8 mouse cellular contexts compared by ENCODE assay signal in genomic region chr19:46562132-46562531, GRCm38 (mm10). TPM values are rescaled to one million over a fixed set of nuclear protein-coding genes. Genes with fewer than 3 reads are reported as not detected.
DNase-seq lines count a peak whose midpoint lies in the region; ATAC-seq and TF ChIP-seq lines count a peak whose summit lies in the region.

No protein-coding gene starts in this region.

- no peak overlapping the region; the same call in 1 of the 2 replicates for H3K27ac ChIP-seq in kidney, embryonic 15.5 days
- H3K27ac ChIP-seq in heart, embryonic 10.5 days, result peak overlapping the region; percentile 64
- peak overlapping the region; percentile 40 for H3K27ac ChIP-seq in layer of hippocampus, adult 2 months

- no peaks in the 10 kb centered on the region for H3K9me3 ChIP-seq in kidney, embryonic 15.5 days (replicated peaks)
- H3K9me3 ChIP-seq in heart, embryonic 10.5 days, result no peaks in the 10 kb centered on the region

- TF ChIP-seq CTCF in layer of hippocampus, adult 2 months (conservative IDR thresholded peaks at IDR 0.05), result peak; percentile 86

- ATAC-seq in kidney, embryonic 15.5 days (replicated peaks; ENCODE audit: low FRiP score), result no peak

- peak; percentile 49 for DNase-seq in kidney, adult 11 months
- peak; percentile 64 to 86 for DNase-seq in adrenal gland, adult (ENCODE audit: inconsistent age in 2 of 2, low spot score in 1 of 2)
- peak; percentile 45 for DNase-seq in embryo, embryonic 11.5 days (ENCODE audit: low read depth, low spot score)
- no peak for DNase-seq in heart, embryonic 10.5 days (ENCODE audit: low spot score)
- peak; percentile 51 to 54 for DNase-seq in layer of hippocampus, adult 2 months (ENCODE audit: low spot score in 2 of 2)
- peak; percentile 74 for DNase-seq in lung, postnatal 25 days (ENCODE audit: low spot score)
- peak; percentile 39 to 45 for DNase-seq in spleen, postnatal 36 days (ENCODE audit: low spot score in 2 of 2)

- H3K36me3 ChIP-seq in kidney, embryonic 15.5 days, result peaks cover 20% of the 10 kb centered on the region
- peaks cover 18% of the 10 kb centered on the region for H3K36me3 ChIP-seq in heart, embryonic 10.5 days

- H3K4me1 ChIP-seq in kidney, embryonic 15.5 days, result no peaks in the 10 kb centered on the region
- H3K4me1 ChIP-seq in heart, embryonic 10.5 days, result peaks cover 28% of the 10 kb centered on the region

- no peak overlapping the region for H3K9ac ChIP-seq in kidney, embryonic 15.5 days

- H3K4me3 ChIP-seq in kidney, embryonic 15.5 days (replicated peaks), result no peak overlapping the region
- no peak overlapping the region for H3K4me3 ChIP-seq in heart, embryonic 10.5 days
- no peak overlapping the region for H3K4me3 ChIP-seq in layer of hippocampus, adult 2 months

- no peak overlapping the region for H3K4me2 ChIP-seq in kidney, embryonic 15.5 days

- 28% methylated on average over 1 of the region's 1 CpGs for WGBS in kidney, embryonic 15.5 days
- 31% methylated on average over 1 of the region's 1 CpGs for WGBS in heart, embryonic 10.5 days

- no peaks in the 10 kb centered on the region for H3K27me3 ChIP-seq in kidney, embryonic 15.5 days
- no peaks in the 10 kb centered on the region for H3K27me3 ChIP-seq in heart, embryonic 10.5 days (ENCODE audit: insufficient read depth, poor library complexity, severe bottlenecking)

RNA-seq across cellular contexts. Expression of gene Arl3, which starts 10.9 kb away (rescaled TPM):
- polyA plus RNA-seq in kidney, embryonic 15.5 days (2015; fragmentation: Nextera tagmentation; extraction: Ambion mirVana), result 143 and 145 TPM in 2 replicates
- 112 and 134 TPM in 2 replicates for polyA plus RNA-seq in heart, embryonic 10.5 days (2016; fragmentation: Nextera tagmentation; extraction: Ambion mirVana)
- 100 to 1,000 TPM; 122 to 129 TPM for total RNA-seq in layer of hippocampus, adult 2 months (2021)

RNA-seq across cellular contexts. Expression of gene Sfxn2, which starts 11.0 kb away (rescaled TPM):
- 32.9 and 33.0 TPM in 2 replicates for polyA plus RNA-seq in kidney, embryonic 15.5 days (2015; fragmentation: Nextera tagmentation; extraction: Ambion mirVana)
- 14.2 and 14.5 TPM in 2 replicates for polyA plus RNA-seq in heart, embryonic 10.5 days (2016; fragmentation: Nextera tagmentation; extraction: Ambion mirVana)
- total RNA-seq in layer of hippocampus, adult 2 months (2021), result 1 to 10 TPM; 7.4 to 8.3 TPM

RNA-seq across cellular contexts. Expression of gene Wbp1l, which starts 36.8 kb away (rescaled TPM):
- 46.4 and 51.3 TPM in 2 replicates for polyA plus RNA-seq in kidney, embryonic 15.5 days (2015; fragmentation: Nextera tagmentation; extraction: Ambion mirVana)
- polyA plus RNA-seq in heart, embryonic 10.5 days (2016; fragmentation: Nextera tagmentation; extraction: Ambion mirVana), result 53.9 and 61.8 TPM in 2 replicates
- 10 to 100 TPM; 33.5 to 38.0 TPM for total RNA-seq in layer of hippocampus, adult 2 months (2021)
